Mouse (Mus musculus) liver, adult 2 months (tissue): ENCODE results near the gene Hs1bp3. TPM values are rescaled to one million over a fixed set of nuclear protein-coding genes. Genes with fewer than 3 reads are reported as not detected.

ENCODE experiments used
- DNase-seq: peaks from one replicate; pipeline ENCODE4 v3.0.0-alpha.2; 2011; ENCODE audit warnings: low read depth, low spot score; ENCODE audit errors: extremely low read depth
- H3K27ac ChIP-seq: fragments of 200-500 bp; replicated peaks from 2 replicates; pipeline ENCODE4 v1.5.1; 2012; ENCODE audit warnings: low read depth, mild to moderate bottlenecking, control low read depth, inconsistent platforms, low read length; ENCODE audit not compliant: insufficient read depth
- H3K27me3 ChIP-seq: fragments of 200-500 bp; 2 replicates; pipeline ENCODE4 v1.6.1; 2012; ENCODE audit warnings: mild to moderate bottlenecking, moderate library complexity, low read length, inconsistent platforms; ENCODE audit not compliant: control insufficient read depth, insufficient read depth
- H3K36me3 ChIP-seq: fragments of 200-500 bp; 2 replicates; pipeline ENCODE4 v1.6.1; 2012; ENCODE audit warnings: low read length, inconsistent platforms; ENCODE audit not compliant: control insufficient read depth, insufficient read depth
- H3K4me1 ChIP-seq: fragments of 200-500 bp; 2 replicates; pipeline ENCODE4 v1.6.1; 2011; ENCODE audit warnings: low read length; ENCODE audit not compliant: control insufficient read depth, insufficient read depth
- H3K4me3 ChIP-seq: fragments of 200-500 bp; 2 replicates; pipeline ENCODE4 v1.5.1; 2011; ENCODE audit warnings: low read depth, mild to moderate bottlenecking, control low read depth, low read length, moderate library complexity; ENCODE audit not compliant: insufficient read depth
- H3K79me2 ChIP-seq: fragments of 200-500 bp; 2 replicates; pipeline ENCODE4 v1.6.1; 2012; ENCODE audit warnings: inconsistent platforms, mild to moderate bottlenecking, low read length, moderate library complexity; ENCODE audit not compliant: control insufficient read depth, insufficient read depth
- H3K9ac ChIP-seq: fragments of 200-500 bp; 2 replicates; pipeline ENCODE4 v1.6.1; 2012; ENCODE audit warnings: low read depth, mild to moderate bottlenecking, control low read depth, inconsistent platforms, low read length
- CTCF ChIP-seq: fragments of 200-500 bp; IDR thresholded peaks from 2 replicates; pipeline ENCODE4 v1.5.1; 2011; ENCODE audit warnings: low read depth, low read length, control low read depth
- POLR2A ChIP-seq: fragments of 200-500 bp; IDR thresholded peaks from 2 replicates; pipeline ENCODE4 v1.6.1; 2011; ENCODE audit warnings: low read length, control low read depth; ENCODE audit not compliant: insufficient read depth; ENCODE audit errors: extremely low read depth
- WGBS: fragments of 180-500 bp; shearing (Covaris S2); methylation state at CpG from one replicate; pipeline ENCODE4 v1.1.7; 2018; 5-methylcytosine and 5-hydroxymethylcytosine counted together
- polyA plus RNA-seq: library from polyadenylated mRNA; depleted of rRNA; stranded (reverse); fragments of >200 nt; gene quantifications from 2 replicates; pipeline ENCODE4 v1.2.3, GENCODE M21; 2012
- total RNA-seq: library from RNA; depleted of rRNA; stranded (reverse); fragments of >200 nt; gene quantifications from 2 replicates; pipeline ENCODE4 v1.2.3, GENCODE M21; 2014

Hs1bp3 gene
- total and polyA plus RNA-seq, 2 experiments = 3.0 to 16.6 TPM

- H3K27me3 ChIP-seq = no peaks in the 10 kb centered on the region
- no peak overlapping the region for H3K4me3 ChIP-seq
- no peaks in the 10 kb centered on the region; the same call in 1 of the 2 replicates for H3K4me1 ChIP-seq
- no peak overlapping the region for H3K9ac ChIP-seq
- no peaks in the 10 kb centered on the region for H3K36me3 ChIP-seq
- no peak for DNase-seq
- 86% methylated on average over 6 of the region's 6 CpGs for WGBS
- no peak overlapping the region for H3K27ac ChIP-seq
- no peaks in the 10 kb centered on the region for H3K79me2 ChIP-seq
- TF ChIP-seq CTCF (no peak), POLR2A (no peak)
These were observed 51.1 kb downstream of the Hs1bp3 start for GRCm38 (mm10) chr12:8364321-8364838.

- no peak overlapping the region for H3K9ac ChIP-seq
- no peaks in the 10 kb centered on the region for H3K36me3 ChIP-seq
- no peak for TF ChIP-seq CTCF
- no peak for TF ChIP-seq POLR2A
- no peak overlapping the region for H3K27ac ChIP-seq
- WGBS = 87% methylated on average over 7 of the region's 7 CpGs
- H3K27me3 ChIP-seq = no peaks in the 10 kb centered on the region
- no peak for DNase-seq
- H3K4me1 ChIP-seq = no peaks in the 10 kb centered on the region
- H3K79me2 ChIP-seq = no peaks in the 10 kb centered on the region
- no peak overlapping the region for H3K4me3 ChIP-seq
These were observed 52.1 kb downstream of the Hs1bp3 start for GRCm38 (mm10) chr12:8365336-8365735.

GRCm38 (mm10) chr12:8365905-8366576 is 52.8 kb downstream of the Hs1bp3 start:
- no peak for TF ChIP-seq CTCF
- TF ChIP-seq POLR2A = no peak
- WGBS = 41% methylated on average over 5 of the region's 5 CpGs
- no peaks in the 10 kb centered on the region for H3K36me3 ChIP-seq
- no peak overlapping the region for H3K27ac ChIP-seq
- H3K79me2 ChIP-seq = no peaks in the 10 kb centered on the region
- no peak for DNase-seq
- H3K27me3 ChIP-seq = no peaks in the 10 kb centered on the region
- no peaks in the 10 kb centered on the region for H3K4me1 ChIP-seq
- H3K9ac ChIP-seq = no peak overlapping the region
- H3K4me3 ChIP-seq = no peak overlapping the region

GRCm38 (mm10) chr12:8366688-8367087 is 53.5 kb downstream of the Hs1bp3 start:
- no peak for TF ChIP-seq POLR2A
- no peak for TF ChIP-seq CTCF
- 62% methylated on average over 3 of the region's 3 CpGs for WGBS
- H3K9ac ChIP-seq = no peak overlapping the region
- no peaks in the 10 kb centered on the region for H3K36me3 ChIP-seq
- H3K79me2 ChIP-seq = no peaks in the 10 kb centered on the region
- DNase-seq = no peak
- H3K27me3 ChIP-seq = no peaks in the 10 kb centered on the region
- no peak overlapping the region for H3K4me3 ChIP-seq
- no peaks in the 10 kb centered on the region for H3K4me1 ChIP-seq
- no peak overlapping the region for H3K27ac ChIP-seq

GRCm38 (mm10) chr12:8371746-8372510 is 58.7 kb downstream of the Hs1bp3 start:
- Histone ChIP-seq H3K9ac (no peak overlapping the region), H3K27me3 (no peaks in the 10 kb centered on the region), H3K36me3 (no peaks in the 10 kb centered on the region), H3K4me1 (no peaks in the 10 kb centered on the region), H3K79me2 (no peaks in the 10 kb centered on the region), H3K4me3 (no peak overlapping the region), H3K27ac (no peak overlapping the region)
- TF ChIP-seq POLR2A (no peak), CTCF (no peak)
- DNase-seq = no peak
- 80% methylated on average over 5 of the region's 5 CpGs for WGBS
